Mouse (Mus musculus): ENCODE measurements at regions not wholly inside any gene's neighbourhood (a gene's known extent, or its start where the extent isn't known, plus 50 kb on each side); places are given as distances from the start of the nearest gene placed in this dataset.
A peak's percentile ranks its signal among the peaks of the same experiment; 100 is the strongest.

- H3K27ac ChIP-seq = peak overlapping the region; percentile 81
- TF ChIP-seq CTCF (IDR thresholded peaks at IDR 0.05) = no peak; the same call in 1 of the 2 replicates
- intact Hi-C loops (cut with DNase I) = loop anchor here (10.0 kb wide), 1 partner anchor 239 kb away; no protein-coding TSS in a partner anchor
- peak; percentile 60 for DNase-seq
- H3K4me3 ChIP-seq = peak overlapping the region; percentile 34
These were observed 87.8 kb upstream of the Npas2 start for GRCm38 (mm10) chr1:39105546-39106371.

GRCm38 (mm10) chr1:39106372-39106643 lies 87.2 kb upstream of the Npas2 start:
- peak overlapping the region; percentile 81 for H3K27ac ChIP-seq
- TF ChIP-seq CTCF (IDR thresholded peaks at IDR 0.05) = no peak
- DNase-seq = no peak
- intact Hi-C loops (cut with DNase I) = loop anchor here (10.0 kb wide), 1 partner anchor 238 kb away; no protein-coding TSS in a partner anchor
- H3K4me3 ChIP-seq = no peak overlapping the region

GRCm38 (mm10) chr1:39106650-39107049 lies 86.9 kb upstream of the Npas2 start:
- DNase-seq = peak; percentile 36
- Histone ChIP-seq H3K4me3 (no peak overlapping the region), H3K27ac (peak overlapping the region; percentile 81)
- TF ChIP-seq CTCF (IDR thresholded peaks at IDR 0.05) = no peak
- intact Hi-C loops (cut with DNase I) = loop anchor here (10.0 kb wide), 1 partner anchor 238 kb away; no protein-coding TSS in a partner anchor

- TF ChIP-seq CTCF (IDR thresholded peaks at IDR 0.05) = no peak
- intact Hi-C loops (cut with DNase I) = no loop called here
- H3K27ac ChIP-seq = no peak overlapping the region
These were observed 77.2 kb upstream of the Npas2 start for GRCm38 (mm10) chr1:39116319-39116718.

GRCm38 (mm10) chr1:39122316-39123015 lies 71.1 kb upstream of the Npas2 start:
- Histone ChIP-seq H3K27ac (no peak overlapping the region), H3K4me3 (no peak overlapping the region)
- TF ChIP-seq CTCF (IDR thresholded peaks at IDR 0.05) = no peak
- intact Hi-C loops (cut with DNase I) = no loop called here
- no peak for DNase-seq

More at GRCm38 (mm10) chr1:39116319-39116718, 77.2 kb upstream of the Npas2 start:
- H3K4me3 ChIP-seq = no peak overlapping the region
- no peak for DNase-seq

GRCm38 (mm10) chr1:39123081-39123812 lies 70.3 kb upstream of the Npas2 start:
- intact Hi-C loops (cut with DNase I) = no loop called here
- no peak for TF ChIP-seq CTCF (IDR thresholded peaks at IDR 0.05)
- Histone ChIP-seq H3K4me3 (no peak overlapping the region), H3K27ac (no peak overlapping the region)
- no peak for DNase-seq

- TF ChIP-seq CTCF (IDR thresholded peaks at IDR 0.05) = no peak
- intact Hi-C loops (cut with DNase I) = no loop called here
- Histone ChIP-seq H3K27ac (no peak overlapping the region), H3K4me3 (no peak overlapping the region)
- DNase-seq = no peak
These were observed 69.8 kb upstream of the Npas2 start for GRCm38 (mm10) chr1:39123813-39124146.

- no peak for DNase-seq
- no peak for TF ChIP-seq CTCF (IDR thresholded peaks at IDR 0.05)
- Histone ChIP-seq H3K4me3 (no peak overlapping the region), H3K27ac (no peak overlapping the region)
- intact Hi-C loops (cut with DNase I) = no loop called here
These were observed 59.0 kb upstream of the Npas2 start for GRCm38 (mm10) chr1:39134521-39134920.

GRCm38 (mm10) chr1:39143054-39143453 lies 50.5 kb upstream of the Npas2 start:
- no peak overlapping the region for H3K27ac ChIP-seq
- H3K4me3 ChIP-seq = no peak overlapping the region
- intact Hi-C loops (cut with DNase I) = no loop called here
- no peak for TF ChIP-seq CTCF (IDR thresholded peaks at IDR 0.05)
- DNase-seq = no peak

- no peak for TF ChIP-seq CTCF (IDR thresholded peaks at IDR 0.05)
- no peak for DNase-seq
- Histone ChIP-seq H3K4me3 (no peak overlapping the region), H3K27ac (no peak overlapping the region)
- intact Hi-C loops (cut with DNase I) = no loop called here
These were observed 49.9 kb upstream of the Npas2 start for GRCm38 (mm10) chr1:39143626-39144025.

Data from gastrocnemius, adult 2 months (tissue).